Mouse (Mus musculus) layer of hippocampus, adult 18-20 months (tissue): ENCODE measurements at regions not wholly inside any gene's neighbourhood (a gene's known extent, or its start where the extent isn't known, plus 50 kb on each side); places are given as distances from the start of the nearest gene placed in this dataset.

Experiments used
- DNase-seq, 2 experiments: peaks; one replicate each; pipeline ENCODE4 v3.0.0; 2022; ENCODE audit warnings: low spot score in 2 of 2

- DNase-seq, result peak in 1 of 2 experiments; percentile 9
Measured at GRCm38 (mm10) chr7:111245067-111245466, 162.2 kb upstream of the Eif4g2 start.

GRCm38 (mm10) chr7:111243831-111244230 is 161.0 kb upstream of the Eif4g2 start:
- DNase-seq, result no peak

GRCm38 (mm10) chr7:111242646-111243045 is 159.8 kb upstream of the Eif4g2 start:
- DNase-seq, result no peak

GRCm38 (mm10) chr7:111241538-111241937 is 158.7 kb upstream of the Eif4g2 start:
- peak in 1 of 2 experiments; percentile 63 for DNase-seq

- no peak for DNase-seq
Measured at GRCm38 (mm10) chr7:111240234-111240826, 157.5 kb upstream of the Eif4g2 start.

- peak in 1 of 2 experiments; percentile 34 for DNase-seq
Measured at GRCm38 (mm10) chr7:111237819-111238218, 155.0 kb upstream of the Eif4g2 start.

- DNase-seq, result peak in 1 of 2 experiments; percentile 25
Measured at GRCm38 (mm10) chr7:111230630-111231029, 147.8 kb upstream of the Eif4g2 start.

GRCm38 (mm10) chr7:111227082-111227481 is 144.3 kb upstream of the Eif4g2 start:
- DNase-seq, result no peak

GRCm38 (mm10) chr7:111226026-111226656 is 143.3 kb upstream of the Eif4g2 start:
- peak in 1 of 2 experiments; percentile 30 for DNase-seq

GRCm38 (mm10) chr7:111215586-111215985 is 132.8 kb upstream of the Eif4g2 start:
- DNase-seq, result no peak

GRCm38 (mm10) chr7:111214226-111214906 is 131.5 kb upstream of the Eif4g2 start:
- no peak for DNase-seq

- no peak for DNase-seq
Measured at GRCm38 (mm10) chr7:111212188-111212587, 129.4 kb upstream of the Eif4g2 start.

- no peak for DNase-seq
Measured at GRCm38 (mm10) chr7:111211641-111212040, 128.8 kb upstream of the Eif4g2 start.

- DNase-seq, result no peak
Measured at GRCm38 (mm10) chr7:111210282-111210681, 127.5 kb upstream of the Eif4g2 start.

- DNase-seq, result no peak
Measured at GRCm38 (mm10) chr7:111205876-111206275, 123.0 kb upstream of the Eif4g2 start.

- no peak for DNase-seq
Measured at GRCm38 (mm10) chr7:111198608-111199355, 116.0 kb upstream of the Eif4g2 start.

GRCm38 (mm10) chr7:111191674-111192073 is 108.8 kb upstream of the Eif4g2 start:
- no peak for DNase-seq

- DNase-seq, result no peak
Measured at GRCm38 (mm10) chr7:111191216-111191615, 108.4 kb upstream of the Eif4g2 start.

- DNase-seq, result no peak
Measured at GRCm38 (mm10) chr7:111189731-111190130, 106.9 kb upstream of the Eif4g2 start.

- DNase-seq, result no peak
Measured at GRCm38 (mm10) chr7:111185954-111186353, 103.1 kb upstream of the Eif4g2 start.

GRCm38 (mm10) chr7:111183512-111183911 is 100.7 kb upstream of the Eif4g2 start:
- DNase-seq, result no peak

GRCm38 (mm10) chr7:111182319-111182718 is 99.5 kb upstream of the Eif4g2 start:
- peak; percentile 25 to 82 for DNase-seq
